Mouse (Mus musculus): ENCODE results near the gene C130074G19Rik.

The C130074G19Rik gene

GRCm38 (mm10) chr1:184844326-184845066 lies 38.5 kb downstream of the C130074G19Rik start:
- DNase-seq (ENCODE audit: low spot score in 2 of 2), result peak; percentile 17 to 21

GRCm38 (mm10) chr1:184837649-184838048 lies 45.4 kb downstream of the C130074G19Rik start:
- no peak for DNase-seq (ENCODE audit: low spot score in 2 of 2)

- no peak for DNase-seq (ENCODE audit: low spot score in 2 of 2)
Observed at GRCm38 (mm10) chr1:184836350-184836749, 46.7 kb downstream of the C130074G19Rik start.

GRCm38 (mm10) chr1:184833499-184833898 lies 49.5 kb downstream of the C130074G19Rik start:
- no peak for DNase-seq (ENCODE audit: low spot score in 2 of 2)

GRCm38 (mm10) chr1:184832211-184832610 lies 50.8 kb downstream of the C130074G19Rik start:
- no peak for DNase-seq (ENCODE audit: low spot score in 2 of 2)

GRCm38 (mm10) chr1:184829897-184830296 lies 53.1 kb downstream of the C130074G19Rik start:
- DNase-seq (ENCODE audit: low spot score in 2 of 2), result no peak

- DNase-seq (ENCODE audit: low spot score in 2 of 2), result no peak
Observed at GRCm38 (mm10) chr1:184827175-184827701, 55.8 kb downstream of the C130074G19Rik start.

GRCm38 (mm10) chr1:184825093-184825492 lies 57.9 kb downstream of the C130074G19Rik start:
- DNase-seq (ENCODE audit: low spot score in 2 of 2), result no peak

- peak; percentile 51 to 84 for DNase-seq (ENCODE audit: low spot score in 2 of 2)
Observed at GRCm38 (mm10) chr1:184824439-184824851, 58.6 kb downstream of the C130074G19Rik start.

GRCm38 (mm10) chr1:184822678-184823077 lies 60.3 kb downstream of the C130074G19Rik start:
- no peak for DNase-seq (ENCODE audit: low spot score in 2 of 2)

Data from thymus, postnatal 10 days (tissue).